Mouse (Mus musculus): Measurements from ENCODE around the gene Gm6034. TPM values are rescaled to one million over a fixed set of nuclear protein-coding genes. Genes with fewer than 3 reads are reported as not detected.
"Not testable (repeated sequence)": the region's sequence is repeated elsewhere in the genome, so short reads cannot be mapped to it uniquely, and the experiment has no call there.

Gm6034 gene
- total and polyA plus RNA-seq, 3 experiments: 0.11 TPM; not detected in 2

DNA sequence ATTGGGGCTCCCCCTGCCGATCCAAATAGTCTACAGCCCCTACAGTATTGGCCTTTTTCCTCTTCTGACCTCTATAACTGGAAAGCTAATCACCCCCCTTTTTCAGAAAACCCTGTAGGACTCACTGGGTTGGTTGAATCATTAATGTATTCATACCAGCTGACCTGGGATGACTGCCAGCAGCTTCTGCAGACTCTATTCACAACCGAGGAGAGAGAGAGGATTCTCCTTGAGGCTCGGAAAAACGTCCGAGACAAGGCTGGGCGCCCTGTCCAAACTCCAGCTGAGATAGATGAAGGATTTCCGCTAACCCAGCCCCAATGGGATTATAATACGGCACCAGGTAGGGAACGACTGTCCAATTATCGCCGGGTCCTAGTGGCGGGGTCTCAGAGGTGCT lies 59.3 kb downstream of the Gm6034 start:
- H3K4me1 ChIP-seq (ENCODE audit: control insufficient read depth in 1 of 2, insufficient read depth in 2 of 2, low read length in 2 of 2); DNase-seq (ENCODE audit: low read depth, low spot score); H3K36me3 ChIP-seq (ENCODE audit: control insufficient read depth in 1 of 2, insufficient read depth in 2 of 2, low read length in 2 of 2); H3K27ac ChIP-seq (ENCODE audit: control insufficient read depth, low read depth, low read length); H3K79me2 ChIP-seq (ENCODE audit: control insufficient read depth, insufficient read depth, low read length, poor library complexity); H3K4me3 ChIP-seq (ENCODE audit: control insufficient read depth in 1 of 2, insufficient read depth in 1 of 2, low read depth in 2 of 2, low read length in 2 of 2); H3K9ac ChIP-seq (ENCODE audit: control insufficient read depth, low read depth, low read length, poor library complexity, severe bottlenecking); H3K9me3 ChIP-seq (replicated peaks; ENCODE audit: insufficient read depth, low read length); H3K27me3 ChIP-seq (ENCODE audit: control insufficient read depth in 1 of 2, insufficient read depth in 2 of 2, low read length in 2 of 2): not testable (repeated sequence)

Other genes starting within 250 kb of the Gm6034 start
- 5.5 and 8.4 TPM in 2 replicates for gene Ier3, start 221.3 kb upstream of the Gm6034 start, total RNA-seq (2012; rRNA removed)
- gene Ier3, start 221.3 kb upstream of the Gm6034 start, polyA plus RNA-seq (2012; ENCODE audit: insufficient read depth in 1 of 2, insufficient read length in 2 of 2, low read depth in 1 of 2, low replicate concordance in 2 of 2, missing spikeins in 1 of 2): 10 to 100 TPM in 1 of 2 experiments, not detected in 1; 12.2 TPM
- gene Flot1, start 219.7 kb upstream of the Gm6034 start, total RNA-seq (2012; rRNA removed): 38.1 and 39.5 TPM in 2 replicates
- gene Flot1, start 219.7 kb upstream of the Gm6034 start, polyA plus RNA-seq (2012; ENCODE audit: insufficient read depth in 1 of 2, insufficient read length in 2 of 2, low read depth in 1 of 2, low replicate concordance in 2 of 2, missing spikeins in 1 of 2): 10 to 100 TPM in 1 of 2 experiments, not detected in 1; 64.1 TPM
- gene Tubb5, start 204.7 kb upstream of the Gm6034 start, total RNA-seq (2012; rRNA removed): 1,137 and 1,211 TPM in 2 replicates
- gene Tubb5, start 204.7 kb upstream of the Gm6034 start, polyA plus RNA-seq (2012; ENCODE audit: insufficient read depth in 1 of 2, insufficient read length in 2 of 2, low read depth in 1 of 2, low replicate concordance in 2 of 2, missing spikeins in 1 of 2): 1,000 to 10,000 TPM; 1,040 to 1,575 TPM
- gene Mdc1, start 201.4 kb upstream of the Gm6034 start, total RNA-seq (2012; rRNA removed): 15.0 and 17.2 TPM in 2 replicates
- 10 to 100 TPM; 46.6 to 77.9 TPM for gene Mdc1, start 201.4 kb upstream of the Gm6034 start, polyA plus RNA-seq (2012; ENCODE audit: insufficient read depth in 1 of 2, insufficient read length in 2 of 2, low read depth in 1 of 2, low replicate concordance in 2 of 2, missing spikeins in 1 of 2)
- gene Nrm, start 181.6 kb upstream of the Gm6034 start, total RNA-seq (2012; rRNA removed): 11.1 and 13.7 TPM in 2 replicates
- 10 to 100 TPM in 1 of 2 experiments, not detected in 1; 49.9 TPM for gene Nrm, start 181.6 kb upstream of the Gm6034 start, polyA plus RNA-seq (2012; ENCODE audit: insufficient read depth in 1 of 2, insufficient read length in 2 of 2, low read depth in 1 of 2, low replicate concordance in 2 of 2, missing spikeins in 1 of 2)
- gene Ppp1r18, start 177.4 kb upstream of the Gm6034 start, total RNA-seq (2012; rRNA removed): 10.1 and 12.7 TPM in 2 replicates
- gene Ppp1r18, start 177.4 kb upstream of the Gm6034 start, polyA plus RNA-seq (2012; ENCODE audit: insufficient read depth in 1 of 2, insufficient read length in 2 of 2, low read depth in 1 of 2, low replicate concordance in 2 of 2, missing spikeins in 1 of 2): 10 to 100 TPM in 1 of 2 experiments, not detected in 1; 36.2 TPM
- gene Dhx16, start 163.1 kb upstream of the Gm6034 start, total RNA-seq (2012; rRNA removed): 75.4 and 79.2 TPM in 2 replicates
- gene Dhx16, start 163.1 kb upstream of the Gm6034 start, polyA plus RNA-seq (2012; ENCODE audit: insufficient read depth in 1 of 2, insufficient read length in 2 of 2, low read depth in 1 of 2, low replicate concordance in 2 of 2, missing spikeins in 1 of 2): 100 to 1,000 TPM in 1 of 2 experiments, not detected in 1; 101 TPM
- gene 2310061I04Rik, start 145.5 kb upstream of the Gm6034 start, total RNA-seq (2012; rRNA removed): 10.9 and 11.4 TPM in 2 replicates
- 100 to 1,000 TPM in 1 of 2 experiments, not detected in 1; 106 TPM for gene 2310061I04Rik, start 145.5 kb upstream of the Gm6034 start, polyA plus RNA-seq (2012; ENCODE audit: insufficient read depth in 1 of 2, insufficient read length in 2 of 2, low read depth in 1 of 2, low replicate concordance in 2 of 2, missing spikeins in 1 of 2)
- gene Atat1, start 132.9 kb upstream of the Gm6034 start, total RNA-seq (2012; rRNA removed): 4.4 and 4.6 TPM in 2 replicates
- gene Atat1, start 132.9 kb upstream of the Gm6034 start, polyA plus RNA-seq (2012; ENCODE audit: insufficient read depth in 1 of 2, insufficient read length in 2 of 2, low read depth in 1 of 2, low replicate concordance in 2 of 2, missing spikeins in 1 of 2): 10 to 100 TPM in 1 of 2 experiments, not detected in 1; 14.4 TPM
- gene Mrps18b, start 126.6 kb upstream of the Gm6034 start, total RNA-seq (2012; rRNA removed): 149 and 179 TPM in 2 replicates
- 100 to 1,000 TPM in 1 of 2 experiments, not detected in 1; 239 TPM for gene Mrps18b, start 126.6 kb upstream of the Gm6034 start, polyA plus RNA-seq (2012; ENCODE audit: insufficient read depth in 1 of 2, insufficient read length in 2 of 2, low read depth in 1 of 2, low replicate concordance in 2 of 2, missing spikeins in 1 of 2)
- 24.2 and 25.3 TPM in 2 replicates for gene Ppp1r10, start 126.5 kb upstream of the Gm6034 start, total RNA-seq (2012; rRNA removed)
- gene Ppp1r10, start 126.5 kb upstream of the Gm6034 start, polyA plus RNA-seq (2012; ENCODE audit: insufficient read depth in 1 of 2, insufficient read length in 2 of 2, low read depth in 1 of 2, low replicate concordance in 2 of 2, missing spikeins in 1 of 2): 10 to 100 TPM in 1 of 2 experiments, not detected in 1; 61.4 TPM
- gene Abcf1, start 73.2 kb upstream of the Gm6034 start, total RNA-seq (2012; rRNA removed): 137 and 142 TPM in 2 replicates
- gene Abcf1, start 73.2 kb upstream of the Gm6034 start, polyA plus RNA-seq (2012; ENCODE audit: insufficient read depth in 1 of 2, insufficient read length in 2 of 2, low read depth in 1 of 2, low replicate concordance in 2 of 2, missing spikeins in 1 of 2): 100 to 1,000 TPM in 1 of 2 experiments, not detected in 1; 312 TPM
- gene Gnl1, start 63.1 kb upstream of the Gm6034 start, total RNA-seq (2012; rRNA removed): 50.7 and 57.1 TPM in 2 replicates
- gene Gnl1, start 63.1 kb upstream of the Gm6034 start, polyA plus RNA-seq (2012; ENCODE audit: insufficient read depth in 1 of 2, insufficient read length in 2 of 2, low read depth in 1 of 2, low replicate concordance in 2 of 2, missing spikeins in 1 of 2): 10 to 100 TPM in 1 of 2 experiments, not detected in 1; 98.5 TPM
- 12.2 and 13.8 TPM in 2 replicates for gene Prr3, start 62.7 kb upstream of the Gm6034 start, total RNA-seq (2012; rRNA removed)
- gene Prr3, start 62.7 kb upstream of the Gm6034 start, polyA plus RNA-seq (2012; ENCODE audit: insufficient read depth in 1 of 2, insufficient read length in 2 of 2, low read depth in 1 of 2, low replicate concordance in 2 of 2, missing spikeins in 1 of 2): 10 to 100 TPM in 1 of 2 experiments, not detected in 1; 48.1 TPM
- 25.4 and 25.9 TPM in 2 replicates for gene H2-T24, start 22.4 kb upstream of the Gm6034 start, total RNA-seq (2012; rRNA removed)
- gene H2-T24, start 22.4 kb upstream of the Gm6034 start, polyA plus RNA-seq (2012; ENCODE audit: insufficient read depth in 1 of 2, insufficient read length in 2 of 2, low read depth in 1 of 2, low replicate concordance in 2 of 2, missing spikeins in 1 of 2): 10 to 100 TPM in 1 of 2 experiments, not detected in 1; 14.1 TPM
- 18.3 and 20.3 TPM in 2 replicates for gene H2-T23, start 10.1 kb upstream of the Gm6034 start, total RNA-seq (2012; rRNA removed)
- gene H2-T23, start 10.1 kb upstream of the Gm6034 start, polyA plus RNA-seq (2012; ENCODE audit: insufficient read depth in 1 of 2, insufficient read length in 2 of 2, low read depth in 1 of 2, low replicate concordance in 2 of 2, missing spikeins in 1 of 2): 10 to 100 TPM in 1 of 2 experiments, not detected in 1; 12.2 TPM
- gene H2-T22, start 214 bp upstream of the Gm6034 start, total RNA-seq (2012; rRNA removed): 22.5 and 27.0 TPM in 2 replicates
- 10 to 100 TPM in 1 of 2 experiments, not detected in 1; 45.5 TPM for gene H2-T22, start 214 bp upstream of the Gm6034 start, polyA plus RNA-seq (2012; ENCODE audit: insufficient read depth in 1 of 2, insufficient read length in 2 of 2, low read depth in 1 of 2, low replicate concordance in 2 of 2, missing spikeins in 1 of 2)
- gene Gm11127, start 15.4 kb downstream of the Gm6034 start, total RNA-seq (2012; rRNA removed): 5.8 and 6.4 TPM in 2 replicates
- gene Gm11127, start 15.4 kb downstream of the Gm6034 start, polyA plus RNA-seq (2012; ENCODE audit: insufficient read depth in 1 of 2, insufficient read length in 2 of 2, low read depth in 1 of 2, low replicate concordance in 2 of 2, missing spikeins in 1 of 2): 1 to 10 TPM in 1 of 2 experiments, not detected in 1; 1.5 TPM
- not detected in 2 replicates for gene Gm19684, start 78.7 kb downstream of the Gm6034 start, total RNA-seq (2012; rRNA removed)
- gene Gm19684, start 78.7 kb downstream of the Gm6034 start, polyA plus RNA-seq (2012; ENCODE audit: insufficient read depth in 1 of 2, insufficient read length in 2 of 2, low read depth in 1 of 2, low replicate concordance in 2 of 2, missing spikeins in 1 of 2): not detected
- not detected in 2 replicates for gene Gm7030, start 86.5 kb downstream of the Gm6034 start, total RNA-seq (2012; rRNA removed)
- gene Gm7030, start 86.5 kb downstream of the Gm6034 start, polyA plus RNA-seq (2012; ENCODE audit: insufficient read depth in 1 of 2, insufficient read length in 2 of 2, low read depth in 1 of 2, low replicate concordance in 2 of 2, missing spikeins in 1 of 2): not detected
- gene Gm8909, start 125.6 kb downstream of the Gm6034 start, total RNA-seq (2012; rRNA removed): not detected in 2 replicates
- gene Gm8909, start 125.6 kb downstream of the Gm6034 start, polyA plus RNA-seq (2012; ENCODE audit: insufficient read depth in 1 of 2, insufficient read length in 2 of 2, low read depth in 1 of 2, low replicate concordance in 2 of 2, missing spikeins in 1 of 2): 1 to 10 TPM in 1 of 2 experiments, not detected in 1; 3.0 TPM
- gene H2-T3, start 147.3 kb downstream of the Gm6034 start, total RNA-seq (2012; rRNA removed): not detected in 2 replicates
- gene H2-T3, start 147.3 kb downstream of the Gm6034 start, polyA plus RNA-seq (2012; ENCODE audit: insufficient read depth in 1 of 2, insufficient read length in 2 of 2, low read depth in 1 of 2, low replicate concordance in 2 of 2, missing spikeins in 1 of 2): not detected
- gene Rpp21, start 215.1 kb downstream of the Gm6034 start, total RNA-seq (2012; rRNA removed): 57.8 and 63.8 TPM in 2 replicates
- gene Rpp21, start 215.1 kb downstream of the Gm6034 start, polyA plus RNA-seq (2012; ENCODE audit: insufficient read depth in 1 of 2, insufficient read length in 2 of 2, low read depth in 1 of 2, low replicate concordance in 2 of 2, missing spikeins in 1 of 2): 100 to 1,000 TPM in 1 of 2 experiments, not detected in 1; 116 TPM
- gene Trim39, start 229.3 kb downstream of the Gm6034 start, total RNA-seq (2012; rRNA removed): 9.4 and 13.5 TPM in 2 replicates
- 10 to 100 TPM in 1 of 2 experiments, not detected in 1; 16.0 TPM for gene Trim39, start 229.3 kb downstream of the Gm6034 start, polyA plus RNA-seq (2012; ENCODE audit: insufficient read depth in 1 of 2, insufficient read length in 2 of 2, low read depth in 1 of 2, low replicate concordance in 2 of 2, missing spikeins in 1 of 2)
- gene H2-M10.2, start 243.5 kb downstream of the Gm6034 start, total RNA-seq (2012; rRNA removed): not detected in 2 replicates
- gene H2-M10.2, start 243.5 kb downstream of the Gm6034 start, polyA plus RNA-seq (2012; ENCODE audit: insufficient read depth in 1 of 2, insufficient read length in 2 of 2, low read depth in 1 of 2, low replicate concordance in 2 of 2, missing spikeins in 1 of 2): not detected